17 mouse cellular contexts compared by ENCODE assay signal in the genomic region with DNA sequence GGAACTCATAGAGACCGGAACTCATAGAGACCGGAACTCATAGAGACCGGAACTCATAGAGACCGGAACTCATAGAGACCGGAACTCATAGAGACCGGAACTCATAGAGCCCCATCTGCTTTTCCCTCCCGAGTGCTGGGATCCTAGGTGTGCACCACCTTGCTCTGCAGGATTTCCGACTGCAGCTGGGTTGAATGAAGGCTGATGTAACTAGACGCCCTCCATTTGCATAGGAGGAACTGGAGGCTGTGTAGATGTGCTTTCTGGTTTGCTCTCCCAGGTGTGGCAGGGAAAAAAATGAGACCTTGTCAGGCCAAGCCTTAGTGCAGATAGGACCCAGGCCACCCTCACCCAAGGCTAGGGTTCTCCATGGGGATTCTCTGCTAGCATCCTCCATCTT.
"Had no signal": no experiment of that assay in that cellular context is flagged by ENCODE, and none has a peak within 500 bp of the region (broad histone marks: within the 10 kb centered on the region; RNA-seq: fewer than 3 reads in every experiment).

No protein-coding gene starts in this region.

- H3K27ac ChIP-seq: left cerebral cortex, adult 2 months; limb, embryonic 10.5 days; lung, embryonic 15.5 days; midbrain, embryonic 10.5 days; neural tube, embryonic 15.5 days; stomach, postnatal 0 days had no signal

- ATAC-seq: liver, embryonic 12.5 days; liver, postnatal 0 days had no signal

- H3K9ac ChIP-seq: liver, embryonic 12.5 days; liver, postnatal 0 days; lung, embryonic 15.5 days; neural tube, embryonic 15.5 days had no signal

- H3K27me3 ChIP-seq: liver, embryonic 12.5 days; lung, embryonic 15.5 days; neural tube, embryonic 15.5 days had no signal

- H3K36me3 ChIP-seq: lung, embryonic 15.5 days; midbrain, embryonic 10.5 days; neural tube, embryonic 15.5 days had no signal

- H3K4me1 ChIP-seq: lung, embryonic 15.5 days; midbrain, embryonic 10.5 days; neural tube, embryonic 15.5 days had no signal

- H3K9me3 ChIP-seq: limb, embryonic 10.5 days; liver, embryonic 12.5 days; lung, embryonic 15.5 days; midbrain, embryonic 10.5 days; neural tube, embryonic 15.5 days had no signal

- H3K4me3 ChIP-seq: left cerebral cortex, adult 2 months; limb, embryonic 10.5 days; liver, embryonic 12.5 days; lung, embryonic 15.5 days; midbrain, embryonic 10.5 days; myocyte; neural tube, embryonic 15.5 days had no signal

- DNase-seq: kidney, adult 11 months; kidney, adult 9 months; kidney, postnatal 10 days; kidney, postnatal 4 days; liver, postnatal 0 days; midbrain, embryonic 14.5 days; right cerebral cortex, adult 18-20 months; right cerebral cortex, postnatal 25 days; thymus, postnatal 36 days had no signal
